Mouse (Mus musculus) midbrain, postnatal 0 days (tissue): ENCODE data around the gene Ociad1. TPM values are rescaled to one million over a fixed set of nuclear protein-coding genes. Genes with fewer than 3 reads are reported as not detected.
"Not testable (repeated sequence)": the region's sequence is repeated elsewhere in the genome, so short reads cannot be mapped to it uniquely, and the experiment has no call there.

Source experiments
- ATAC-seq: fragments of 200-750 bp; cut with Nextera tagmentation; 2 replicates; pipeline ENCODE4 v1.8.0; 2017; ENCODE audit warnings: moderate number of reproducible peaks, mild to moderate bottlenecking, moderate TSS enrichment, moderate library complexity; ENCODE audit not compliant: low FRiP score
- DNase-seq: peaks from one replicate; pipeline ENCODE4 v3.0.0-alpha.2; 2015; ENCODE audit warnings: low spot score
- H3K27ac ChIP-seq: fragments of 300-500 bp; sonication (generic); 2 replicates; pipeline ENCODE4 v1.5.1; 2014; ENCODE audit warnings: low read depth, mild to moderate bottlenecking, low read length, mixed read lengths
- H3K27me3 ChIP-seq: fragments of 300-500 bp; sonication (generic); 2 replicates; pipeline ENCODE4 v1.6.1; 2014; ENCODE audit warnings: low read length, control low read depth, mixed read lengths; ENCODE audit not compliant: insufficient read depth
- H3K36me3 ChIP-seq: fragments of 300-500 bp; sonication (generic); 2 replicates; pipeline ENCODE4 v1.6.1; 2014; ENCODE audit warnings: low read length, control low read depth, mixed read lengths; ENCODE audit not compliant: insufficient read depth
- H3K4me1 ChIP-seq: fragments of 300-500 bp; sonication (generic); 2 replicates; pipeline ENCODE4 v1.6.1; 2014; ENCODE audit warnings: mild to moderate bottlenecking, control low read depth, antibody characterized with exemption, low read length, mixed read lengths; ENCODE audit not compliant: insufficient read depth
- H3K4me2 ChIP-seq: fragments of 300-500 bp; sonication (generic); 2 replicates; pipeline ENCODE4 v1.6.1; 2014; ENCODE audit warnings: low read depth, mild to moderate bottlenecking, low read length, mixed read lengths; ENCODE audit not compliant: poor library complexity, severe bottlenecking
- H3K4me3 ChIP-seq: fragments of 300-500 bp; sonication (generic); 2 replicates; pipeline ENCODE4 v1.5.1; 2014; ENCODE audit warnings: low read depth, mild to moderate bottlenecking, low read length, moderate library complexity
- H3K9ac ChIP-seq: fragments of 300-500 bp; sonication (generic); replicated peaks from 2 replicates; pipeline ENCODE4 v1.6.1; 2014; ENCODE audit warnings: mild to moderate bottlenecking, low read length, moderate library complexity, mixed read lengths; ENCODE audit not compliant: poor library complexity, severe bottlenecking
- H3K9me3 ChIP-seq: fragments of 300-500 bp; sonication (generic); 2 replicates; pipeline ENCODE4 v1.6.1; 2016; ENCODE audit warnings: low read length, control low read depth
- CTCF ChIP-seq: IDR thresholded peaks from 2 replicates; pipeline ENCODE4 v1.5.1; 2016; ENCODE audit warnings: antibody characterized with exemption, mild to moderate bottlenecking
- WGBS: fragments of 180-500 bp; shearing (Covaris S2); extraction: QIAGEN DNeasy Blood & Tissue Kit; methylation state at CpG from one replicate; pipeline ENCODE4 v1.1.7; 2014; 5-methylcytosine and 5-hydroxymethylcytosine counted together
- polyA plus RNA-seq: library from polyadenylated mRNA; unstranded; fragments of >200 nt; fragmentation: Nextera tagmentation; extraction: Ambion mirVana; gene quantifications from 2 replicates; pipeline ENCODE4 v1.2.1, GENCODE M21; 2015
- total RNA-seq: library from RNA; depleted of rRNA; stranded (reverse); fragments of >200 nt; gene quantifications from 2 replicates; pipeline ENCODE4 v1.2.3, GENCODE M21; 2014

The Ociad1 gene
- total and polyA plus RNA-seq, 2 experiments from 2014 or later = 195 to 399 TPM

GRCm38 (mm10) chr5:73314654-73315053 lies 22.1 kb downstream of the Ociad1 start:
- no peaks in the 10 kb centered on the region for H3K4me1 ChIP-seq
- peaks cover 26% of the 10 kb centered on the region; the same call in 1 of the 2 replicates for H3K36me3 ChIP-seq
- no peak for DNase-seq
- TF ChIP-seq CTCF = no peak
- H3K27ac ChIP-seq = no peak overlapping the region
- H3K9ac ChIP-seq = no peak overlapping the region
- H3K4me3 ChIP-seq = no peak overlapping the region
- no peak for ATAC-seq
- no peaks in the 10 kb centered on the region for H3K27me3 ChIP-seq
- H3K4me2 ChIP-seq = no peak overlapping the region
- 85% methylated on average over 2 of the region's 2 CpGs for WGBS
- H3K9me3 ChIP-seq = no peaks in the 10 kb centered on the region

GRCm38 (mm10) chr5:73319306-73319705 lies 26.7 kb downstream of the Ociad1 start:
- ATAC-seq (no peak), DNase-seq (no peak)
- H3K4me1 ChIP-seq = no peaks in the 10 kb centered on the region
- no peak overlapping the region for H3K9ac ChIP-seq
- H3K4me3 ChIP-seq = no peak overlapping the region
- WGBS = 91% methylated on average over 5 of the region's 5 CpGs
- H3K27me3 ChIP-seq = no peaks in the 10 kb centered on the region
- TF ChIP-seq CTCF = no peak
- no peak overlapping the region for H3K4me2 ChIP-seq
- no peaks in the 10 kb centered on the region for H3K9me3 ChIP-seq
- H3K27ac ChIP-seq = no peak overlapping the region
- H3K36me3 ChIP-seq = peaks cover 20% of the 10 kb centered on the region; the same call in 1 of the 2 replicates

GRCm38 (mm10) chr5:73322684-73323083 lies 30.1 kb downstream of the Ociad1 start:
- ATAC-seq = not testable (repeated sequence)

GRCm38 (mm10) chr5:73323602-73324001 lies 31.0 kb downstream of the Ociad1 start:
- Histone ChIP-seq H3K4me2 (no peak overlapping the region), H3K9ac (no peak overlapping the region), H3K27me3 (no peaks in the 10 kb centered on the region), H3K36me3 (peaks cover 3% of the 10 kb centered on the region), H3K4me3 (no peak overlapping the region), H3K27ac (no peak overlapping the region), H3K4me1 (no peaks in the 10 kb centered on the region), H3K9me3 (no peaks in the 10 kb centered on the region)
- no peak for DNase-seq
- no peak for TF ChIP-seq CTCF
- no peak for ATAC-seq
- 89% methylated on average over 5 of the region's 5 CpGs for WGBS

More at GRCm38 (mm10) chr5:73322684-73323083, 30.1 kb downstream of the Ociad1 start:
- DNase-seq, H3K9me3 ChIP-seq, H3K27ac ChIP-seq, H3K27me3 ChIP-seq, H3K4me1 ChIP-seq, H3K4me3 ChIP-seq, H3K4me2 ChIP-seq, H3K36me3 ChIP-seq, H3K9ac ChIP-seq: not testable (repeated sequence)
- WGBS = 93% methylated on average over 1 of the region's 1 CpGs

GRCm38 (mm10) chr5:73324526-73325170 lies 32.1 kb downstream of the Ociad1 start:
- H3K27me3 ChIP-seq = no peaks in the 10 kb centered on the region
- no peaks in the 10 kb centered on the region for H3K4me1 ChIP-seq
- H3K27ac ChIP-seq = no peak overlapping the region
- DNase-seq (no peak), ATAC-seq (no peak)
- TF ChIP-seq CTCF = no peak
- H3K4me2 ChIP-seq = no peak overlapping the region
- H3K4me3 ChIP-seq = no peak overlapping the region
- 86% methylated on average over 8 of the region's 8 CpGs for WGBS
- H3K9me3 ChIP-seq = no peaks in the 10 kb centered on the region
- H3K9ac ChIP-seq = no peak overlapping the region
- H3K36me3 ChIP-seq = peaks cover 3% of the 10 kb centered on the region

GRCm38 (mm10) chr5:73331002-73331401 lies 38.4 kb downstream of the Ociad1 start:
- DNase-seq = no peak
- ATAC-seq = no peak
- no peak overlapping the region for H3K27ac ChIP-seq

More at GRCm38 (mm10) chr5:73331002-73331401, 38.4 kb downstream of the Ociad1 start:
- H3K4me1 ChIP-seq = no peaks in the 10 kb centered on the region
- no peak for TF ChIP-seq CTCF
- H3K27me3 ChIP-seq = no peaks in the 10 kb centered on the region
- no peaks in the 10 kb centered on the region for H3K9me3 ChIP-seq
- no peak overlapping the region for H3K9ac ChIP-seq
- no peak overlapping the region for H3K4me3 ChIP-seq
- WGBS = 63% methylated on average over 4 of the region's 4 CpGs
- peaks cover 5% of the 10 kb centered on the region; the same call in 1 of the 2 replicates for H3K36me3 ChIP-seq
- H3K4me2 ChIP-seq = no peak overlapping the region
